Mouse (Mus musculus): ENCODE data around the gene Prpf8. TPM values are rescaled to one million over a fixed set of nuclear protein-coding genes. Genes with fewer than 3 reads are reported as not detected.

The Prpf8 gene
- polyA plus RNA-seq, 1 experiment from 2014 or later = 89.5 TPM

GRCm38 (mm10) chr11:75508904-75509303, 22.3 kb downstream of the Prpf8 start:
- ATAC-seq (ENCODE audit: low FRiP score, low TSS enrichment) = no peak
- Histone ChIP-seq H3K9ac (replicated peaks; ENCODE audit: low read length) (no peak overlapping the region), H3K36me3 (ENCODE audit: control insufficient read depth, insufficient read depth, low read length) (peaks cover 61% of the 10 kb centered on the region), H3K9me3 (ENCODE audit: control insufficient read depth, low read length) (no peaks in the 10 kb centered on the region), H3K4me1 (ENCODE audit: control insufficient read depth, insufficient read depth, low read length) (0 out of 2 replicates have a peak, but pooled peaks cover 10% of the 10 kb centered on the region), H3K27ac (replicated peaks; ENCODE audit: low read depth, low read length) (no peak overlapping the region), H3K4me3 (replicated peaks; ENCODE audit: low read depth, low read length) (no peak overlapping the region), H3K4me2 (ENCODE audit: low read length) (no peak overlapping the region), H3K27me3 (ENCODE audit: control insufficient read depth, insufficient read depth, low read length) (no peaks in the 10 kb centered on the region)
- DNase-seq = no peak
- WGBS = 86% methylated on average over 8 of the region's 8 CpGs

GRCm38 (mm10) chr11:75509741-75510626, 23.4 kb downstream of the Prpf8 start, which contains the start of gene Rilp:
Rilp (plus strand) TSS chr11:75510094.
- H3K27me3 ChIP-seq (ENCODE audit: control insufficient read depth, insufficient read depth, low read length) = no peaks in the 10 kb centered on the region
- peak; percentile 82 for ATAC-seq (ENCODE audit: low FRiP score, low TSS enrichment)
- 3% methylated on average over 43 of the region's 43 CpGs for WGBS
- peak within 1 kb of the TSS; percentile 95 for H3K4me2 ChIP-seq (ENCODE audit: low read length)
- no peaks in the 10 kb centered on the region for H3K9me3 ChIP-seq (ENCODE audit: control insufficient read depth, low read length)
- peak; percentile 82 for DNase-seq
- peaks cover 50% of the 10 kb centered on the region for H3K36me3 ChIP-seq (ENCODE audit: control insufficient read depth, insufficient read depth, low read length)
- H3K4me1 ChIP-seq (ENCODE audit: control insufficient read depth, insufficient read depth, low read length) = 0 out of 2 replicates have a peak, but pooled peaks cover 10% of the 10 kb centered on the region
- peak within 1 kb of the TSS; percentile 47 for H3K4me3 ChIP-seq (replicated peaks; ENCODE audit: low read depth, low read length)
- H3K9ac ChIP-seq (replicated peaks; ENCODE audit: low read length) = peak within 1 kb of the TSS; percentile 66
- peak within 1 kb of the TSS; percentile 78 for H3K27ac ChIP-seq (replicated peaks; ENCODE audit: low read depth, low read length)

GRCm38 (mm10) chr11:75510627-75510993, 24.0 kb downstream of the Prpf8 start:
- H3K4me3 ChIP-seq (replicated peaks; ENCODE audit: low read depth, low read length) = peak overlapping the region; percentile 47
- peak overlapping the region; percentile 66 for H3K9ac ChIP-seq (replicated peaks; ENCODE audit: low read length)
- no peaks in the 10 kb centered on the region for H3K9me3 ChIP-seq (ENCODE audit: control insufficient read depth, low read length)
- H3K36me3 ChIP-seq (ENCODE audit: control insufficient read depth, insufficient read depth, low read length) = peaks cover 44% of the 10 kb centered on the region
- 0 out of 2 replicates have a peak, but pooled peaks cover 10% of the 10 kb centered on the region for H3K4me1 ChIP-seq (ENCODE audit: control insufficient read depth, insufficient read depth, low read length)
- H3K27ac ChIP-seq (replicated peaks; ENCODE audit: low read depth, low read length) = peak overlapping the region; percentile 78
- DNase-seq = peak; percentile 94
- 2% methylated on average over 24 of the region's 24 CpGs for WGBS
- H3K27me3 ChIP-seq (ENCODE audit: control insufficient read depth, insufficient read depth, low read length) = no peaks in the 10 kb centered on the region
- peak; percentile 88 for ATAC-seq (ENCODE audit: low FRiP score, low TSS enrichment)
- H3K4me2 ChIP-seq (ENCODE audit: low read length) = peak overlapping the region; percentile 95

GRCm38 (mm10) chr11:75511213-75511612, 24.6 kb downstream of the Prpf8 start:
- Histone ChIP-seq H3K36me3 (ENCODE audit: control insufficient read depth, insufficient read depth, low read length) (peaks cover 38% of the 10 kb centered on the region), H3K9ac (replicated peaks; ENCODE audit: low read length) (no peak overlapping the region), H3K9me3 (ENCODE audit: control insufficient read depth, low read length) (no peaks in the 10 kb centered on the region), H3K4me3 (replicated peaks; ENCODE audit: low read depth, low read length) (no peak overlapping the region), H3K27me3 (ENCODE audit: control insufficient read depth, insufficient read depth, low read length) (no peaks in the 10 kb centered on the region), H3K27ac (replicated peaks; ENCODE audit: low read depth, low read length) (no peak overlapping the region), H3K4me1 (ENCODE audit: control insufficient read depth, insufficient read depth, low read length) (0 out of 2 replicates have a peak, but pooled peaks cover 10% of the 10 kb centered on the region), H3K4me2 (ENCODE audit: low read length) (no peak overlapping the region)
- DNase-seq (no peak), ATAC-seq (ENCODE audit: low FRiP score, low TSS enrichment) (no peak)
- 82% methylated on average over 6 of the region's 6 CpGs for WGBS

GRCm38 (mm10) chr11:75512301-75513018, 25.8 kb downstream of the Prpf8 start:
- Histone ChIP-seq H3K27me3 (ENCODE audit: control insufficient read depth, insufficient read depth, low read length) (no peaks in the 10 kb centered on the region), H3K4me3 (replicated peaks; ENCODE audit: low read depth, low read length) (no peak overlapping the region), H3K36me3 (ENCODE audit: control insufficient read depth, insufficient read depth, low read length) (peaks cover 27% of the 10 kb centered on the region), H3K9ac (replicated peaks; ENCODE audit: low read length) (no peak overlapping the region), H3K27ac (replicated peaks; ENCODE audit: low read depth, low read length) (no peak overlapping the region), H3K4me2 (ENCODE audit: low read length) (no peak overlapping the region), H3K4me1 (ENCODE audit: control insufficient read depth, insufficient read depth, low read length) (0 out of 2 replicates have a peak, but pooled peaks cover 10% of the 10 kb centered on the region), H3K9me3 (ENCODE audit: control insufficient read depth, low read length) (no peaks in the 10 kb centered on the region)
- no peak for DNase-seq
- ATAC-seq (ENCODE audit: low FRiP score, low TSS enrichment) = no peak
- WGBS = 82% methylated on average over 9 of the region's 9 CpGs

- Histone ChIP-seq H3K27me3 (ENCODE audit: control insufficient read depth, insufficient read depth, low read length) (no peaks in the 10 kb centered on the region), H3K4me3 (replicated peaks; ENCODE audit: low read depth, low read length) (no peak within 1 kb of the TSS), H3K9me3 (ENCODE audit: control insufficient read depth, low read length) (no peaks in the 10 kb centered on the region), H3K27ac (replicated peaks; ENCODE audit: low read depth, low read length) (no peak within 1 kb of the TSS), H3K9ac (replicated peaks; ENCODE audit: low read length) (no peak within 1 kb of the TSS), H3K4me1 (ENCODE audit: control insufficient read depth, insufficient read depth, low read length) (0 out of 2 replicates have a peak, but pooled peaks cover 10% of the 10 kb centered on the region), H3K4me2 (ENCODE audit: low read length) (0 out of 2 replicates have a peak within 1 kb of the TSS, but pooled peaks have one; percentile 4), H3K36me3 (ENCODE audit: control insufficient read depth, insufficient read depth, low read length) (peaks cover 18% of the 10 kb centered on the region)
- ATAC-seq (ENCODE audit: low FRiP score, low TSS enrichment) (no peak), DNase-seq (no peak)
- WGBS = 46% methylated on average over 8 of the region's 8 CpGs
These were observed 26.7 kb downstream of the Prpf8 start, which contains the start of gene Scarf1 for GRCm38 (mm10) chr11:75513336-75513735. Scarf1 (plus strand) TSS chr11:75513540.

- ATAC-seq (ENCODE audit: low FRiP score, low TSS enrichment) = no peak
These were observed 28.6 kb downstream of the Prpf8 start for GRCm38 (mm10) chr11:75515186-75515585.

GRCm38 (mm10) chr11:75519834-75520633, 33.4 kb downstream of the Prpf8 start:
- no peak overlapping the region for H3K27ac ChIP-seq (replicated peaks; ENCODE audit: low read depth, low read length)
- no peaks in the 10 kb centered on the region for H3K36me3 ChIP-seq (ENCODE audit: control insufficient read depth, insufficient read depth, low read length)
- no peak overlapping the region for H3K4me3 ChIP-seq (replicated peaks; ENCODE audit: low read depth, low read length)
- no peaks in the 10 kb centered on the region for H3K4me1 ChIP-seq (ENCODE audit: control insufficient read depth, insufficient read depth, low read length)
- H3K27me3 ChIP-seq (ENCODE audit: control insufficient read depth, insufficient read depth, low read length) = no peaks in the 10 kb centered on the region
- no peak overlapping the region for H3K4me2 ChIP-seq (ENCODE audit: low read length)
- ATAC-seq (ENCODE audit: low FRiP score, low TSS enrichment) (no peak), DNase-seq (no peak)
- no peaks in the 10 kb centered on the region for H3K9me3 ChIP-seq (ENCODE audit: control insufficient read depth, low read length)
- 79% methylated on average over 15 of the region's 15 CpGs for WGBS
- no peak overlapping the region for H3K9ac ChIP-seq (replicated peaks; ENCODE audit: low read length)

More at GRCm38 (mm10) chr11:75515186-75515585, 28.6 kb downstream of the Prpf8 start:
- no peaks in the 10 kb centered on the region for H3K27me3 ChIP-seq (ENCODE audit: control insufficient read depth, insufficient read depth, low read length)
- H3K4me1 ChIP-seq (ENCODE audit: control insufficient read depth, insufficient read depth, low read length) = 0 out of 2 replicates have a peak, but pooled peaks cover 2% of the 10 kb centered on the region
- 0 out of 2 replicates have a peak, but pooled peaks cover 4% of the 10 kb centered on the region for H3K36me3 ChIP-seq (ENCODE audit: control insufficient read depth, insufficient read depth, low read length)
- no peak overlapping the region for H3K4me2 ChIP-seq (ENCODE audit: low read length)
- DNase-seq = no peak
- 92% methylated on average over 25 of the region's 25 CpGs for WGBS
- no peaks in the 10 kb centered on the region for H3K9me3 ChIP-seq (ENCODE audit: control insufficient read depth, low read length)
- H3K4me3 ChIP-seq (replicated peaks; ENCODE audit: low read depth, low read length) = no peak overlapping the region
- H3K27ac ChIP-seq (replicated peaks; ENCODE audit: low read depth, low read length) = no peak overlapping the region
- H3K9ac ChIP-seq (replicated peaks; ENCODE audit: low read length) = no peak overlapping the region
